Mouse (Mus musculus) ovary, postnatal 14 days (tissue): ENCODE results near the gene Garnl3.

Experiments
- DNase-seq: peaks from one replicate; pipeline ENCODE4 v3.0.0; 2022; ENCODE audit warnings: low spot score

Garnl3 gene

DNA sequence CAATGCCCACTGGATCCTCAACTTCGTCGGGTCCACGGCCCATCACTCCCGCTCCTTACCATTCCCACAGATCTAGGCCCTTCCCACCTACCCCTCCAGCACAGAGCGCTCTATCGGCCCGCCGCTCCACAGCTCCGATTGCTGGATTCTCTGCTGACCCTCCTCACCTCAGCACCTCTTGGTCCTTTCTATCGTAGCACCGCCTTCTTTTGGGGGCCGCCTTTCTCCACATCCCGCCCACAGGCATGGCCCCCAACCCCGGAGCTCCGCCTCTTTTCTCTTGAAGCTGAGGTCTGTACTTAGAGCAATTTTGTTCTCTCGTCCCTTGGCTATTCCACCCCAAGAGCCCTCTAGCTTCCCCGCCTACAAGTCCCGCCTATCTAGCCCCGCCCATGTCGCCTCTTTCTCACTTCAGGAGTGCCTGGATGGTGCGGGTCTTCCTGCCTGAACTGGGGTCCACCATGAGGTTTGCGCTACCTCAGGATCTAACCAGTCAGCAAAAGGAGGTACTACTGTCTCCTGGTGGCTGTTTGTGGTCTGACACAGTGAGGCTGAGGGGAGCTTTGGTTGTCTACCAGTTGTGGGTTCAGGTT is at the start of gene Garnl3:
Gene Garnl3 (minus strand): TSS at position 155 of the 593 bp plus-strand sequence.
- DNase-seq = no peak

DNA sequence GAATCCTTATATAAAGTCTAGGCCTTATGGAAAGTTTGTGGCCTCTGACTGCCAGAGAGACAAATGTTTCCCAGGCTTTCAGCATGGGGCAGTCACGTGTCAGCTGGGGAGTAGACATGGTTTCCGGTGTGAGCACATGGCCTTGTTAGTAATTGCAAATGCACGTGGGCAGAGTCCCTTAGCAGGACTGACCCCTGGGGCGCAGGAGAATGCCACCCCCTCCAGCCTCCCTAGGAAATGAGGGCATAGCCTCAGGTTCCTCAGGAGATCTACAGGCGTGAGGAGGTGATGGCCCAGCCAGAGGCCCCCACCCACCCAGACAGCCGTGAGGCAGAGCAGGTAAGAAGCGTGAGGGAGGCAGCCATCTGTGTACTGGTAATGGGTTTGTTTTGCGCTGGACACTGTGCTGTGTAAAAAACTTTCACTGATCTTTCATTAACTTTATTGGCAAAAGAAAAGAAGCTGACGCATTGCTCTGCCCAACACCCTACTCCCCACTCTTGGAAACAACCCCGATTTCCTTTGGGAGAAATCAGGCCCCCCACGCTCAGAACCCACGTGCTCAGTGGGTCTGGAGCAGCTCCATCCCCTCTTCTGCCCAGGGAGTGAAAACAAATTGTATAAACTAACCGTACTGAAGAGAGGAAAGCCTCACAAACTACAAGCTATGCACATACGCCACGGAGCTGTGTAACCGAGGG is 48.6 kb upstream of the Garnl3 start:
- no peak for DNase-seq

DNA sequence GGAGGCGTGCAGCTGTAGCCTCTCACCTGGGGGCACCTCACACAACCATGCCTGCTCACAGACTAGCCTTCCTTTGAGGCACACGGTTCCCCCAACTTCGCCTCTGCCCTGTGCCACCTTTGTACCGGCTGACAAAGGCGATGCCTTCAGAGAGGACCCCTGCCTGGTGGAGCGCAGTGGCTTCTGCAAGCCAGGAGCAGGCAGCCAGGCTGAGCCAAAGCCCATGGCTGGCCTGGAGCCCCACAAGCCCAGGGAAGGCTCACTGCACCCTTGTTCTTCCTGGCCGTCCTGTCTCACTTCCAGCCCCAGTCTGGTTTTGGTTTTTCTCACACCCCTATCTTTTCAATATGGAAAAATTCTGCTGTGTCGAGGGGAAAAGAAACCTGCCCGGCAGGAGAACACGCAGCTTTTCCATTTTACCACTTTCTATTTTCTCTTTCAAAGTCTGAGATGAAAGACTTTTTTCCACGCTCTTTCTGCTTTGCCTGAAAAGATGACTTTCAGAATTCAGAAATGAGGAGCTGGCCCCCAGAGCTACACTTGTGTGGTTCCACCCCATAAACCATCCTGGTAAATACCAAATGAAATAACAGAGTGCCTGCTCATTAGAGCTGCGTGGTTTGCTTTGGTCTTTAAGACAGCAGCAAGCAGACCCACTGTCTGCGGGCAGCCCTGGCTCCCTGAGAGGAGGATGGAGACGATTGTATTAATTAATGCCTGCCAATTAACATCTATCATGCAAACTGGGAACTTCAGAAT is 47.9 kb upstream of the Garnl3 start:
- DNase-seq = no peak

- no peak for DNase-seq
Observed at GRCm38 (mm10) chr2:33178243-33178932, 46.9 kb upstream of the Garnl3 start.

DNA sequence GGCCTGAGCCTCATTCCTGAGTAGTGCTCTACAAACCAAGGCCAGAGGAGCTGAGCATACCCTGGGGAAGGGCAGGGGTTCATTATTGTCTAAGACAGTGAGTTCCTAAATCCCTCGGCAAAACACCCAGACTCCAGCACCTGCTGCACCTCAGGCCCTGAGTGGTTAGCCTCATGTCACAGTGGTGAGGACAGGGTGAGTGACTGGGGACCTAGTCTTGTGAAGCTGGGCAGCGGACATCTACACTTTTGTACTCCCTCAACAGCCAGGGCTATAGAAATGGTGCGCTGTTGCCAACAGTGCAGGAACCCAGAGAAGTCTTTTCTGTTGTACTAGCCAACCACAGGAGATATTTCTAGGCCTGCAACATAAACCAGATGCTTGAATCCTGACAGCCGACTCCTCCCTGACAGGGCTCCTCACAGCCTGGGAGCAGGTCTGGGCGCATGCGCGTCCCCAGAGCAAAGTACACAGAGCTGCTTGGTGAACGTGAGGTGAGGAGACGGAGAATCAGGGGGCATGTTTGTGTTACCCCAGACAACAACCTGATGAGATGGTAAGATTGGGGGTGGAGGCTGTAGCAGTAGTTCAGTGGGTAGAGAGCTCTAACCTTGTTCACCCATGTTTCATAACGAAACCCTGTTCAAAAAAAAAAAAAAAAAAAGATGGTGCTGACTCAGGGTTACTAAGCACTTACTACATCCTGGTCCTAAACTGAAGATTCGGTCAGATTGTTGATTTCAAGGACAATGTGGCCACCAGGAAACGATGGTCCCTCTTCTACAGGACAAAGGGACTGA is 46.2 kb upstream of the Garnl3 start:
- DNase-seq = no peak

- no peak for DNase-seq
Observed at GRCm38 (mm10) chr2:33176921-33177320, 45.5 kb upstream of the Garnl3 start.

DNA sequence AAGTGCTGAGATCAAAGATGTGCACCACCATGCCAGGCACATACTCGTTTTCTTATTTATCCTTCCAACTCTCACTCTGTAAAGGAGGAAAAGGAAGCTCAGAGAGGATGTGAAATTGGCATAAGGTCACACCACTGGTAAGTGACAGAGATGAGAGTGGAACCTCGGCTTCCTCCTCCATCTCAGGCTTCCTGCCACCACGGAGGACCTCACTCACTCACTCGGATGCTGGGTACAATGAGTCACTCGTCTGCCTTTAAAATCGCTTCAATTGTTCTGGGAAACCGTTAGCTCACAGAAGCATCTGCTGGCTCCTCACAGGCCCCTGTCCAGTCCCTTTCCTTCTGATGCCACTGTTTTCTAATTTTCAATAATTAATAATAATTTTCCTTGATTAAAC is 45.1 kb upstream of the Garnl3 start:
- no peak for DNase-seq

DNA sequence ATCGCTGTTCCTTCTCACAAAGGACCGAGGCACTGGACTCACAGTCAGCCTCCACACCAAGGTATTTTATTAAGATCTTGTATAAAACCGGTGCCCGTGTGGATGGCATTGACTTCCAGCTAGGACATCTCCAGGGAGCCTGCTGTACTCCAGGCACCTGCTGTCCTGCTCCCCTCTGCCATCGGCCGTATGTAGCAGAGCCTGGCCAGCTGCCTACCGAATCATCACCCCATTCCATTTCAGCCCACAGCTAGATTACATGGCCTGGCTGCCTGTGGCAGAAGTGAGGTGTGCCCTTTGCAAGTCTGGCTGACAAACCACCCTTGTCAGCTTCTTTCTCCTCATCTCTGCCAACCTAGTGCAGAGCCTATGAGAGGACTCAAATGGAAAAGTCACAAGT is 42.2 kb upstream of the Garnl3 start:
- DNase-seq = no peak

- DNase-seq = no peak
Observed at GRCm38 (mm10) chr2:33173126-33173525, 41.7 kb upstream of the Garnl3 start.

- DNase-seq = no peak
Observed at GRCm38 (mm10) chr2:33170777-33171565, 39.5 kb upstream of the Garnl3 start.

DNA sequence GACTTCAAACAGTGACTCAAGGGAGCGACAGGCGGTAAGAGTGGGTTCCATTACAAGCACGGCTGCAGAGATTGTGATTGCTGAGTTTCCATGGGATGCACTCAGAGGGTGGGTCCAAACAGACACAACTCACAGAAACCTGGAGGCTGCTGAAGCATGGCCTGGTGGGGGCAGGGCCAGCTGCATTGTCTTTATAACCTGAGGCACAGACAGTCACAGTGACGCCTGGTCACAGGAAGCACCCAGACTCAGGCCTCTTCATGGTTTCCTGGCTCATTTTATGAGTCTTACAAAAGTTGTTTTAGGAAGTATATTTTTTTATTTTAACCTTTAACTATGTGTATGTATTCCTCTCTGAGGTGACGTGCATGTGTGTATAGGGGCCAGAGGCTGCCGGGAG is 38.0 kb upstream of the Garnl3 start:
- DNase-seq = no peak

DNA sequence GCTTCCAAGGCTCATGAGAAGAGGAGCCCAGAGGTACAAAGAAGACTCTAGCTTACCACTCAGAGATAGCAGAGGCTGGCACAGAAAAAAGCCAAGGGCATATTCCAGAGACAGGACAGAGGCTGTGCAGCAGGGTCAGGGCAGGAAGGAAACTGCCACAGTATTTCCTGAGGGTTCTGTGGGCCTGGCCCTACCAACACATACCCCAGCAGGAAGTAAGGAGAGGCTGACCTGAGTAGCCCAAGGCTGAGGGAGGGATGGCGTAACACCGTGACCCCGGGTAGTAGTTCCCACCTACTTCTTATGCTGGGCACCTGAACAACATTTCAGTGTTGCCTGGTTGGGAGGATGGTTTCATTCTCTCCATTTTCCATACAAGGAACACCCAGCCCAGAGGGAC is 35.6 kb upstream of the Garnl3 start:
- no peak for DNase-seq

DNA sequence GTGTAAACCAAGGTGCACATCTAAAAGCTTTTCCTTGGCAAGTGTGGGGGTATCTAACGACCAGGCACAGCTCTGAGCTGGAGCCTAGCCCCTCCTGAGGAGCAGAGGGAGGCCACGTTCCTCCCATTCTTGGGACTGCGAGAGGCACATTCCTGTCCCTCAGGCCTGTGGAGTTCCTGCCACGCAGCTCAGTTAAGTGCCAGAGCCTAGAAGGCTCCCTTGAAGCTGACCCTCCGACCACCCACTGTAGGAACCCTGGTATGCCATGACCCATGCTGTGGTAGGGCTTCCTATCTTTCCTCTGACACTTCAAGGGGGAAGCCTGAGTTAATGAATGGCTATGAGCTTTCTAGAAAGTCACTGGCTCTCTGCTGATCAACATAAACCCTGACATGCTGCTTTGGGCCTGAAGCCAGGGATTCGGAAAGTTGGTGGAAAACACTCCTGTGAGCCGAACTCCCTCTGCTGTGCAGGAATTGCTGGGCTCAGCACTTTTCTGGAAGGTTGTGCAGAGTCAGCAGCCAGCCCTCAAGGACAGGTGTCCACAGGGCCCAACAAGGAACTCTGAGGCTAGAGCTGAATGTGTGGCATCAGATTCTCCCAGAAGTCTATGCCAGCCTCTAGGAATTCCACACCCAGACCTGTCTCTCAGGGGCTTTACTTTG is 34.4 kb upstream of the Garnl3 start:
- no peak for DNase-seq

- no peak for DNase-seq
Observed at GRCm38 (mm10) chr2:33165229-33165628, 33.8 kb upstream of the Garnl3 start.

- DNase-seq = no peak
Observed at GRCm38 (mm10) chr2:33164646-33165045, 33.2 kb upstream of the Garnl3 start.

GRCm38 (mm10) chr2:33162126-33162525 is 30.7 kb upstream of the Garnl3 start:
- no peak for DNase-seq

- no peak for DNase-seq
Observed at GRCm38 (mm10) chr2:33160326-33160973, 29.0 kb upstream of the Garnl3 start.

DNA sequence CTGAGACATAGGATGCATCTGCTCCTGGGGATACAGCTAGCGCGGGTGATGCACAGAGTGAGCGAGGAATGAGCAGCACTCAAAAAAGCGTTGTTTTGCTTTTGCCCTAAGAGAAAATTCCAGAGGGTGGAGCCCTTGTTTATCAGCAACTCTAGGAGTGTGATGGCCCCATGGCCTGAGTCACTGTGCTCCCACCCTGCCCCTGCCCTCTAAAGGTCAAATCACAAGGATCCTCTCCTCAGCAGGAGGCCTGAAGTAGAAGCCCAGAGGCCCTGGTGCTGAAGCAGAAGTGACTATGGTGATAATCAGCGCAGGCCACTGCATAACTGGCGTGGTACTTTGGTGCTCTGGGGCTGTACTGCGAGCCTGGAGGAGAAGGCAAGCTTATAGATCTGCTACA is 28.1 kb upstream of the Garnl3 start:
- no peak for DNase-seq

GRCm38 (mm10) chr2:33158895-33159294 is 27.4 kb upstream of the Garnl3 start:
- no peak for DNase-seq

- no peak for DNase-seq
Observed at GRCm38 (mm10) chr2:33156283-33156781, 24.9 kb upstream of the Garnl3 start.
